Mouse (Mus musculus): ENCODE results near the gene Gimap4.

Gimap4 gene

GRCm38 (mm10) chr6:48684319-48684718, at the start of gene Gimap4:
Gimap4 (plus strand) TSS chr6:48684549.
- in situ Hi-C loops (cut with MboI, MseI), result loop anchor here (5.0 kb wide), 1 partner anchor 37 kb away; the partner anchor contains the start of gene Gimap8

- in situ Hi-C loops (cut with MboI, MseI), result loop anchor here (5.0 to 10.0 kb wide), 2 partner anchors 98 to 450 kb away; partner anchors contain the start of gene Atp6v0e2
These were observed 49.2 kb upstream of the Gimap4 start for GRCm38 (mm10) chr6:48635105-48635504.

- in situ Hi-C loops (cut with MboI, MseI), result loop anchor here (5.0 to 10.0 kb wide), 2 partner anchors 99 to 452 kb away; partner anchors contain the start of gene Atp6v0e2
These were observed 47.8 kb upstream of the Gimap4 start for GRCm38 (mm10) chr6:48636515-48636914.

GRCm38 (mm10) chr6:48637811-48638500, 46.4 kb upstream of the Gimap4 start:
- in situ Hi-C loops (cut with MboI, MseI), result loop anchor here (5.0 to 10.0 kb wide), 2 partner anchors 101 to 453 kb away; partner anchors contain the start of gene Atp6v0e2

- in situ Hi-C loops (cut with MboI, MseI), result loop anchor here (5.0 to 10.0 kb wide), 2 partner anchors 101 to 454 kb away; partner anchors contain the start of gene Atp6v0e2
These were observed 45.8 kb upstream of the Gimap4 start for GRCm38 (mm10) chr6:48638553-48638952.

GRCm38 (mm10) chr6:48641391-48641790, 43.0 kb upstream of the Gimap4 start:
- in situ Hi-C loops (cut with MboI, MseI), result loop anchor here (10.0 kb wide), 1 partner anchor 1913 kb away; no protein-coding TSS in a partner anchor

GRCm38 (mm10) chr6:48642764-48643292, 41.5 kb upstream of the Gimap4 start:
- in situ Hi-C loops (cut with MboI, MseI), result loop anchor here (10.0 kb wide), 1 partner anchor 1912 kb away; no protein-coding TSS in a partner anchor

GRCm38 (mm10) chr6:48645660-48646308, 38.6 kb upstream of the Gimap4 start:
- in situ Hi-C loops (cut with MboI, MseI), result loop anchor here (5.0 to 10.0 kb wide), 4 partner anchors 37 to 1909 kb away; partner anchors contain the start of genes Gimap3, Gimap4 and Gimap6

- in situ Hi-C loops (cut with MboI, MseI), result loop anchor here (5.0 to 10.0 kb wide), 4 partner anchors 36 to 1909 kb away; partner anchors contain the start of genes Gimap3, Gimap4 and Gimap6
These were observed 38.0 kb upstream of the Gimap4 start for GRCm38 (mm10) chr6:48646309-48646690.

GRCm38 (mm10) chr6:48646995-48647394, 37.4 kb upstream of the Gimap4 start, which contains the start of gene Gimap8:
Gimap8 (plus strand) TSS chr6:48647234.
- in situ Hi-C loops (cut with MboI, MseI), result loop anchor here (5.0 to 10.0 kb wide), 4 partner anchors 35 to 1908 kb away; partner anchors contain the start of genes Gimap3, Gimap4 and Gimap6

GRCm38 (mm10) chr6:48647611-48648010, 36.7 kb upstream of the Gimap4 start:
- in situ Hi-C loops (cut with MboI, MseI), result loop anchor here (5.0 to 10.0 kb wide), 4 partner anchors 35 to 1907 kb away; partner anchors contain the start of genes Gimap3, Gimap4 and Gimap6

GRCm38 (mm10) chr6:48648779-48649178, 35.6 kb upstream of the Gimap4 start:
- in situ Hi-C loops (cut with MboI, MseI), result loop anchor here (5.0 to 10.0 kb wide), 4 partner anchors 34 to 1906 kb away; partner anchors contain the start of genes Gimap3, Gimap4 and Gimap6

- in situ Hi-C loops (cut with MboI, MseI), result no loop called here
These were observed 34.3 kb upstream of the Gimap4 start for GRCm38 (mm10) chr6:48650041-48650440.

GRCm38 (mm10) chr6:48658721-48659120, 25.6 kb upstream of the Gimap4 start:
- in situ Hi-C loops (cut with MboI, MseI), result no loop called here

- in situ Hi-C loops (cut with MboI, MseI), result no loop called here
These were observed 19.6 kb upstream of the Gimap4 start for GRCm38 (mm10) chr6:48664750-48665149.

GRCm38 (mm10) chr6:48665471-48665870, 18.9 kb upstream of the Gimap4 start:
- in situ Hi-C loops (cut with MboI, MseI), result no loop called here

- in situ Hi-C loops (cut with MboI, MseI), result no loop called here
These were observed 18.2 kb upstream of the Gimap4 start for GRCm38 (mm10) chr6:48666159-48666586.

- in situ Hi-C loops (cut with MboI, MseI), result no loop called here
These were observed 16.3 kb upstream of the Gimap4 start for GRCm38 (mm10) chr6:48668022-48668421.

- in situ Hi-C loops (cut with MboI, MseI), result no loop called here
These were observed 14.8 kb upstream of the Gimap4 start for GRCm38 (mm10) chr6:48669446-48669969.

- in situ Hi-C loops (cut with MboI, MseI), result loop anchor here (5.0 to 10.0 kb wide), 3 partner anchors 48 to 997 kb away; partner anchors contain the start of gene Gimap5
These were observed 9.9 kb upstream of the Gimap4 start for GRCm38 (mm10) chr6:48674291-48675058.

All from regulatory T cell (primary cell).